Mouse (Mus musculus) erythroblast, embryonic 14.5 days (primary cell): ENCODE results near the gene Il17rc.

Experiments used
- GATA1 ChIP-seq: IDR thresholded peaks from 2 replicates; pipeline ENCODE4 v1.6.1; 2012; ENCODE audit warnings: low read length, inconsistent platforms, mixed read lengths
- TAL1 ChIP-seq: IDR thresholded peaks from 3 replicates; pipeline ENCODE4 v1.6.1; 2012; ENCODE audit warnings: low read length, inconsistent platforms, mixed read lengths

- no peak for TF ChIP-seq TAL1
- no peak for TF ChIP-seq GATA1
These were observed 6.1 kb downstream of the Il17rc start for GRCm38 (mm10) chr6:113477353-113477752.
